Mouse (Mus musculus) MEL (cell line): ENCODE data around the gene Xbp1. TPM values are rescaled to one million over a fixed set of nuclear protein-coding genes. Genes with fewer than 3 reads are reported as not detected.

ENCODE experiments used
- DNase-seq: peaks from one replicate; pipeline ENCODE4 v3.0.0; 2011; ENCODE audit warnings: low read depth, low spot score
- H3K27ac ChIP-seq: 2 replicates; pipeline ENCODE4 v1.5.1; 2012; ENCODE audit warnings: low read depth, mild to moderate bottlenecking, control low read depth, low read length, moderate library complexity; ENCODE audit not compliant: control insufficient read depth
- H3K27me3 ChIP-seq, 2 experiments: fragments of 150-350 bp in 1 of 2; sonication (generic) in 1 of 2; 2 replicates each; pipeline ENCODE4 v1.6.1; 2012; ENCODE audit warnings: low read length in 2 of 2, mild to moderate bottlenecking in 2 of 2, improper control_type of control experiment in 1 of 2, moderate library complexity in 1 of 2; ENCODE audit not compliant: insufficient read depth in 2 of 2, control insufficient read depth in 1 of 2
- H3K36me3 ChIP-seq, 2 experiments: 2 replicates each; pipeline ENCODE4 v1.6.1; 2012 to 2014; ENCODE audit warnings: low read length in 2 of 2, improper control_type of control experiment in 1 of 2, inconsistent platforms in 1 of 2, mild to moderate bottlenecking in 1 of 2; ENCODE audit not compliant: insufficient read depth in 2 of 2, control insufficient read depth in 1 of 2
- H3K4me1 ChIP-seq, 2 experiments: fragments of 150-350 bp in 1 of 2; sonication (generic) in 1 of 2; 2 replicates each; pipeline ENCODE4 v1.6.1; 2012; ENCODE audit warnings: low read length in 2 of 2, improper control_type of control experiment in 1 of 2, mild to moderate bottlenecking in 1 of 2; ENCODE audit not compliant: insufficient read depth in 2 of 2, control insufficient read depth in 1 of 2
- H3K4me3 ChIP-seq, 2 experiments: fragments of 150-350 bp in 1 of 2; sonication (generic) in 1 of 2; 2 replicates each; pipeline ENCODE4 v1.5.1; 2012; ENCODE audit warnings: low read depth in 2 of 2, low read length in 2 of 2, mild to moderate bottlenecking in 2 of 2, moderate library complexity in 2 of 2, control low read depth in 1 of 2, improper control_type of control experiment in 1 of 2; ENCODE audit not compliant: control insufficient read depth in 1 of 2, insufficient read depth in 1 of 2
- H3K79me2 ChIP-seq: 2 replicates; pipeline ENCODE4 v1.6.1; 2012; ENCODE audit warnings: mild to moderate bottlenecking, low read length, moderate library complexity; ENCODE audit not compliant: control insufficient read depth, poor library complexity, insufficient read depth
- H3K9ac ChIP-seq: 2 replicates; pipeline ENCODE4 v1.6.1; 2012; ENCODE audit warnings: low read depth, mild to moderate bottlenecking, control low read depth, low read length, moderate library complexity; ENCODE audit not compliant: control insufficient read depth, poor library complexity, severe bottlenecking
- H3K9me3 ChIP-seq: fragments of 150-350 bp; sonication (generic); replicated peaks from 2 replicates; pipeline ENCODE4 v1.6.1; 2012; ENCODE audit warnings: mild to moderate bottlenecking, low read length, improper control_type of control experiment, moderate library complexity; ENCODE audit not compliant: insufficient read depth
- GATA1 ChIP-seq: IDR thresholded peaks from 2 replicates; pipeline ENCODE4 v1.6.1; 2011; ENCODE audit warnings: low read depth, low read length, improper control_type of control experiment
- MAFK ChIP-seq: IDR thresholded peaks from 2 replicates; pipeline ENCODE4 v1.6.1; 2011; ENCODE audit warnings: low read depth, mild to moderate bottlenecking, low read length, improper control_type of control experiment, borderline replicate concordance
- MXI1 ChIP-seq: IDR thresholded peaks from 2 replicates; pipeline ENCODE4 v1.6.1; 2011; ENCODE audit warnings: mild to moderate bottlenecking, low read depth, low read length, improper control_type of control experiment
- MYC ChIP-seq: IDR thresholded peaks from 2 replicates; pipeline ENCODE4 v1.6.1; 2011; ENCODE audit warnings: low read depth, mild to moderate bottlenecking, low read length, improper control_type of control experiment, moderate library complexity
- NELFE ChIP-seq: IDR thresholded peaks from 2 replicates; pipeline ENCODE4 v1.6.1; 2011; ENCODE audit warnings: low read depth, low read length, improper control_type of control experiment
- NRF1 ChIP-seq: IDR thresholded peaks from 2 replicates; pipeline ENCODE4 v1.6.1; 2014; ENCODE audit warnings: low read depth, mild to moderate bottlenecking, inconsistent platforms, low read length, improper control_type of control experiment, moderate library complexity; ENCODE audit not compliant: poor library complexity, insufficient read depth, severe bottlenecking
- POLR2A ChIP-seq, 2 experiments: IDR thresholded peaks; 2 replicates each; pipeline ENCODE4 v1.6.1; 2011 to 2012; ENCODE audit warnings: low read length in 2 of 2, mild to moderate bottlenecking in 2 of 2, control low read depth in 1 of 2, improper control_type of control experiment in 1 of 2, low read depth in 1 of 2, moderate library complexity in 1 of 2; ENCODE audit not compliant: control insufficient read depth in 1 of 2, insufficient read depth in 1 of 2, poor library complexity in 1 of 2
- POLR2AphosphoS5 ChIP-seq: IDR thresholded peaks from 2 replicates; pipeline ENCODE4 v1.6.1; 2012; ENCODE audit warnings: low read depth, borderline replicate concordance, mild to moderate bottlenecking, inconsistent platforms, low read length, moderate library complexity, mixed read lengths
- RCOR1 ChIP-seq: IDR thresholded peaks from 2 replicates; pipeline ENCODE4 v1.6.1; 2012; ENCODE audit warnings: low read depth, mild to moderate bottlenecking, inconsistent platforms, low read length, improper control_type of control experiment
- TCF12 ChIP-seq: IDR thresholded peaks from 2 replicates; pipeline ENCODE4 v1.6.1; 2014; ENCODE audit warnings: low read depth, mild to moderate bottlenecking, inconsistent platforms, low read length, improper control_type of control experiment, moderate library complexity
- ZKSCAN1 ChIP-seq: IDR thresholded peaks from 2 replicates; pipeline ENCODE4 v1.6.1; 2012; ENCODE audit warnings: low read depth, mild to moderate bottlenecking, inconsistent platforms, low read length, improper control_type of control experiment, moderate library complexity
- polyA plus RNA-seq, 2 experiments: library from polyadenylated mRNA; stranded (reverse) in 1 of 2; unstranded in 1 of 2; fragments of >175 nt in 1 of 2; fragments of >200 nt in 1 of 2; gene quantifications; 2 replicates each; pipeline versions ENCODE4 v1.2.1 to v1.2.4; 2012; ENCODE audit warnings: low replicate concordance in 2 of 2, low read depth in 1 of 2; ENCODE audit not compliant: insufficient read length in 2 of 2, insufficient read depth in 1 of 2, missing spikeins in 1 of 2
- total RNA-seq: library from RNA; depleted of rRNA; stranded (reverse); fragments of 300-350 nt; gene quantifications from 2 replicates; pipeline ENCODE4 v1.2.3, GENCODE M21; 2012

Gene Xbp1
- total and polyA plus RNA-seq, 3 experiments, result 81.8 to 101 TPM; not detected in 1

- Histone ChIP-seq H3K4me1 (peaks cover 3 to 7% of the 10 kb centered on the region in 2 experiments), H3K79me2 (no peaks in the 10 kb centered on the region; the same call in 1 of the 2 replicates), H3K9me3 (no peaks in the 10 kb centered on the region), H3K9ac (no peak overlapping the region), H3K4me3 (no peak overlapping the region), H3K27ac (no peak overlapping the region), H3K36me3 (peaks cover 0 to 4% of the 10 kb centered on the region in 2 experiments; a peak in 2 of 4 replicates), H3K27me3 (no peaks in the 10 kb centered on the region)
- DNase-seq, result no peak
- no peak for TF ChIP-seq MAFK
- no peak for TF ChIP-seq NRF1
- no peak for TF ChIP-seq ZKSCAN1
- no peak for TF ChIP-seq GATA1
- no peak for TF ChIP-seq RCOR1
These were observed 4.8 kb upstream of the Xbp1 start for GRCm38 (mm10) chr11:5515655-5516054.

- H3K4me1 ChIP-seq, result peaks cover 3 to 7% of the 10 kb centered on the region in 2 experiments
- no peak overlapping the region for H3K27ac ChIP-seq
- H3K9ac ChIP-seq, result no peak overlapping the region
- peaks cover 0 to 4% of the 10 kb centered on the region in 2 experiments; a peak in 2 of 4 replicates for H3K36me3 ChIP-seq
- TF ChIP-seq MXI1 (no peak), TCF12 (no peak), POLR2AphosphoS5 (no peak), ZKSCAN1 (no peak), NELFE (no peak), MYC (no peak)
- TF ChIP-seq, all 39 proteins: peak for 0
- H3K27me3 ChIP-seq, result no peaks in the 10 kb centered on the region
- no peaks in the 10 kb centered on the region for H3K9me3 ChIP-seq
- peaks cover 4% of the 10 kb centered on the region for H3K79me2 ChIP-seq
- H3K4me3 ChIP-seq, result no peak overlapping the region
- no peak for DNase-seq
These were observed 4.3 kb upstream of the Xbp1 start for GRCm38 (mm10) chr11:5516151-5516550.

GRCm38 (mm10) chr11:5516617-5517016, 3.8 kb upstream of the Xbp1 start:
- peaks cover 8% of the 10 kb centered on the region for H3K79me2 ChIP-seq
- no peak for TF ChIP-seq POLR2A (IDR thresholded peaks at IDR 0.05; ENCODE audit: control insufficient read depth in 1 of 2, insufficient read depth in 1 of 2, low read depth in 1 of 2, low read length in 2 of 2, poor library complexity in 1 of 2)
- H3K27me3 ChIP-seq, result no peaks in the 10 kb centered on the region

More at GRCm38 (mm10) chr11:5516617-5517016, 3.8 kb upstream of the Xbp1 start:
- Histone ChIP-seq H3K4me1 (peaks cover 3 to 6% of the 10 kb centered on the region in 2 experiments), H3K9ac (no peak overlapping the region), H3K9me3 (no peaks in the 10 kb centered on the region), H3K36me3 (peaks cover 0 to 4% of the 10 kb centered on the region in 2 experiments; a peak in 2 of 4 replicates), H3K27ac (no peak overlapping the region), H3K4me3 (no peak overlapping the region)
- no peak for DNase-seq
